Mouse (Mus musculus) MEL (cell line): ENCODE measurements around the gene Enox1. TPM values are rescaled to one million over a fixed set of nuclear protein-coding genes. Genes with fewer than 3 reads are reported as not detected.

Source experiments
- DNase-seq: peaks from one replicate; pipeline ENCODE4 v3.0.0; 2011; ENCODE audit warnings: low read depth, low spot score
- H3K27ac ChIP-seq: 2 replicates; pipeline ENCODE4 v1.5.1; 2012; ENCODE audit warnings: low read depth, mild to moderate bottlenecking, control low read depth, low read length, moderate library complexity; ENCODE audit not compliant: control insufficient read depth
- H3K27me3 ChIP-seq, 2 experiments: fragments of 150-350 bp in 1 of 2; sonication (generic) in 1 of 2; 2 replicates each; pipeline ENCODE4 v1.6.1; 2012; ENCODE audit warnings: low read length in 2 of 2, mild to moderate bottlenecking in 2 of 2, improper control_type of control experiment in 1 of 2, moderate library complexity in 1 of 2; ENCODE audit not compliant: insufficient read depth in 2 of 2, control insufficient read depth in 1 of 2
- H3K36me3 ChIP-seq, 2 experiments: 2 replicates each; pipeline ENCODE4 v1.6.1; 2012 to 2014; ENCODE audit warnings: low read length in 2 of 2, improper control_type of control experiment in 1 of 2, inconsistent platforms in 1 of 2, mild to moderate bottlenecking in 1 of 2; ENCODE audit not compliant: insufficient read depth in 2 of 2, control insufficient read depth in 1 of 2
- H3K4me1 ChIP-seq, 2 experiments: fragments of 150-350 bp in 1 of 2; sonication (generic) in 1 of 2; 2 replicates each; pipeline ENCODE4 v1.6.1; 2012; ENCODE audit warnings: low read length in 2 of 2, improper control_type of control experiment in 1 of 2, mild to moderate bottlenecking in 1 of 2; ENCODE audit not compliant: insufficient read depth in 2 of 2, control insufficient read depth in 1 of 2
- H3K4me3 ChIP-seq, 2 experiments: fragments of 150-350 bp in 1 of 2; sonication (generic) in 1 of 2; 2 replicates each; pipeline ENCODE4 v1.5.1; 2012; ENCODE audit warnings: low read depth in 2 of 2, low read length in 2 of 2, mild to moderate bottlenecking in 2 of 2, moderate library complexity in 2 of 2, control low read depth in 1 of 2, improper control_type of control experiment in 1 of 2; ENCODE audit not compliant: control insufficient read depth in 1 of 2, insufficient read depth in 1 of 2
- H3K79me2 ChIP-seq: 2 replicates; pipeline ENCODE4 v1.6.1; 2012; ENCODE audit warnings: mild to moderate bottlenecking, low read length, moderate library complexity; ENCODE audit not compliant: control insufficient read depth, poor library complexity, insufficient read depth
- H3K9ac ChIP-seq: 2 replicates; pipeline ENCODE4 v1.6.1; 2012; ENCODE audit warnings: low read depth, mild to moderate bottlenecking, control low read depth, low read length, moderate library complexity; ENCODE audit not compliant: control insufficient read depth, poor library complexity, severe bottlenecking
- H3K9me3 ChIP-seq: fragments of 150-350 bp; sonication (generic); replicated peaks from 2 replicates; pipeline ENCODE4 v1.6.1; 2012; ENCODE audit warnings: mild to moderate bottlenecking, low read length, improper control_type of control experiment, moderate library complexity; ENCODE audit not compliant: insufficient read depth
- EP300 ChIP-seq, 2 experiments: IDR thresholded peaks; 2 replicates each; pipeline ENCODE4 v1.6.1; 2011; ENCODE audit warnings: improper control_type of control experiment in 2 of 2, low read length in 2 of 2, low read depth in 1 of 2, mild to moderate bottlenecking in 1 of 2
- GATA1 ChIP-seq: IDR thresholded peaks from 2 replicates; pipeline ENCODE4 v1.6.1; 2011; ENCODE audit warnings: low read depth, low read length, improper control_type of control experiment
- KAT2A ChIP-seq: conservative IDR thresholded peaks from 2 replicates; pipeline ENCODE4 v1.6.1; 2012; ENCODE audit warnings: low read depth, low read length, improper control_type of control experiment, inconsistent platforms
- MAFK ChIP-seq: IDR thresholded peaks from 2 replicates; pipeline ENCODE4 v1.6.1; 2011; ENCODE audit warnings: low read depth, mild to moderate bottlenecking, low read length, improper control_type of control experiment, borderline replicate concordance
- MAZ ChIP-seq: IDR thresholded peaks from 2 replicates; pipeline ENCODE4 v1.6.1; 2012; ENCODE audit warnings: low read depth, mild to moderate bottlenecking, inconsistent platforms, low read length, improper control_type of control experiment
- MEF2A ChIP-seq: IDR thresholded peaks from 2 replicates; pipeline ENCODE4 v1.6.1; 2014; ENCODE audit warnings: low read depth, mild to moderate bottlenecking, inconsistent platforms, low read length, improper control_type of control experiment; ENCODE audit not compliant: poor library complexity, insufficient replicate concordance, severe bottlenecking; ENCODE audit errors: extremely low read depth
- POLR2AphosphoS2 ChIP-seq: IDR thresholded peaks from 2 replicates; pipeline ENCODE4 v1.6.1; 2011; ENCODE audit warnings: low read length, improper control_type of control experiment
- POLR2AphosphoS5 ChIP-seq: IDR thresholded peaks from 2 replicates; pipeline ENCODE4 v1.6.1; 2012; ENCODE audit warnings: low read depth, borderline replicate concordance, mild to moderate bottlenecking, inconsistent platforms, low read length, moderate library complexity, mixed read lengths
- SIN3A ChIP-seq: IDR thresholded peaks from 2 replicates; pipeline ENCODE4 v1.6.1; 2012; ENCODE audit warnings: low read length, improper control_type of control experiment, inconsistent platforms
- TAL1 ChIP-seq: IDR thresholded peaks from 2 replicates; pipeline ENCODE4 v1.6.1; 2012; ENCODE audit warnings: mild to moderate bottlenecking, inconsistent platforms, low read length, moderate library complexity, mixed read lengths
- TCF12 ChIP-seq: IDR thresholded peaks from 2 replicates; pipeline ENCODE4 v1.6.1; 2014; ENCODE audit warnings: low read depth, mild to moderate bottlenecking, inconsistent platforms, low read length, improper control_type of control experiment, moderate library complexity
- USF1 ChIP-seq: IDR thresholded peaks from 2 replicates; pipeline ENCODE4 v1.6.1; 2014; ENCODE audit warnings: low read depth, mild to moderate bottlenecking, inconsistent platforms, low read length, improper control_type of control experiment, moderate library complexity
- USF2 ChIP-seq, 2 experiments: IDR thresholded peaks; 2 replicates each; pipeline ENCODE4 v1.6.1; 2011 to 2012; ENCODE audit warnings: improper control_type of control experiment in 2 of 2, low read length in 2 of 2, borderline replicate concordance in 1 of 2, inconsistent platforms in 1 of 2, low read depth in 1 of 2, mild to moderate bottlenecking in 1 of 2; ENCODE audit not compliant: insufficient read depth in 1 of 2
- ZC3H11A ChIP-seq: IDR thresholded peaks from 2 replicates; pipeline ENCODE4 v1.6.1; 2012; ENCODE audit warnings: low read depth, mild to moderate bottlenecking, inconsistent platforms, low read length, improper control_type of control experiment
- ZKSCAN1 ChIP-seq: IDR thresholded peaks from 2 replicates; pipeline ENCODE4 v1.6.1; 2012; ENCODE audit warnings: low read depth, mild to moderate bottlenecking, inconsistent platforms, low read length, improper control_type of control experiment, moderate library complexity
- polyA plus RNA-seq, 2 experiments: library from polyadenylated mRNA; stranded (reverse) in 1 of 2; unstranded in 1 of 2; fragments of >175 nt in 1 of 2; fragments of >200 nt in 1 of 2; gene quantifications; 2 replicates each; pipeline versions ENCODE4 v1.2.1 to v1.2.4; 2012; ENCODE audit warnings: low replicate concordance in 2 of 2, low read depth in 1 of 2; ENCODE audit not compliant: insufficient read length in 2 of 2, insufficient read depth in 1 of 2, missing spikeins in 1 of 2
- total RNA-seq: library from RNA; depleted of rRNA; stranded (reverse); fragments of 300-350 nt; gene quantifications from 2 replicates; pipeline ENCODE4 v1.2.3, GENCODE M21; 2012

The Enox1 gene
- total and polyA plus RNA-seq, 3 experiments = not detected

DNA sequence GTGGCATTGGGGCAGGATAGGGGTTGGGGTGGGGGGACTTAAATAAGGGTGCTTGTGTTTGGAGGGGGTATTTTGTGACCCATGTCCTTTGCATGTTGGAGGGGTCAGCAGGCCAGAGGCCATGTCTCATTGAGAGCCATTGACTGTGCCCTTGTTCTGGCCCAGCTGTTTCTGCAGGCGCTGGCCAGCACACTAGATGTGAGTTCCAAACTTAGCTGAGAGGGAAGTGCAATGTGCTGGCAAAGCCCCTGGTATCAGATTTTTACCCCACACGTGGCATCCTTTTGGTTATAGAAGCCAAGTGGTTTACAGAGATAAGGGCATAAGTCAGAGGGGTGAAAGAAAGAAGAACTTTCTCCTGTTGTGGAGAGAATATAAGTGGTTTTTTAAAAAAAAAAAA lies 218.5 kb downstream of the Enox1 start:
- no peak overlapping the region for H3K9ac ChIP-seq
- H3K9me3 ChIP-seq = no peaks in the 10 kb centered on the region
- H3K4me3 ChIP-seq = no peak overlapping the region
- no peaks in the 10 kb centered on the region for H3K36me3 ChIP-seq
- DNase-seq = peak; percentile 53
- H3K4me1 ChIP-seq = no peaks in the 10 kb centered on the region
- H3K79me2 ChIP-seq = no peaks in the 10 kb centered on the region
- no peaks in the 10 kb centered on the region for H3K27me3 ChIP-seq
- no peak overlapping the region for H3K27ac ChIP-seq
- TF ChIP-seq TCF12 (peak; percentile 58; the same call in 1 of the 2 replicates), MAFK (no peak), EP300 (IDR thresholded peaks at IDR 0.05; ENCODE audit: low read depth in 1 of 2, low read length in 2 of 2) (peak in 1 of 2 experiments; percentile 41; a peak in 1 of 4 replicates), KAT2A (no peak), TAL1 (0 out of 2 replicates have a peak, but pooled peaks have one; percentile 3), USF1 (peak; percentile 46; the same call in 1 of the 2 replicates)
- TF ChIP-seq, all 39 proteins: peak for 4

DNA sequence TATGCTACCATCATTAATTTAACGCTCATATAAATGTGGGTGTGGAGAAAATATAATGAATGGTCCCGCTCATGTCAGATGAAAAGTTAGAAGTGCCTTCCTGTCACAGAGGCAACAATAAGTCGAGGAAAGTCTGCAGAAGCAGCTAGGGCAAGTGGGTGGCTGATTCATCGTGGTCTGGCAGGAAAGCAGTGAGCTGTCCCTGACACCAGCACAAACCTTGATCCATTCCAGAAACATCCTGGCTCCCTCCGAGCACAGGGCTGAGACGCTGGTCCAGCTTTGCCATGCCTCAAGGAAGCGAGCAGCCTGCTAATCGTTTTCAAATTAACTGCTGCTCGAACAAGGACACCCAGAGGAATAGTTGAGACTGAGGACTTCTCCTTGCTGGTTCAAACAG lies 219.1 kb downstream of the Enox1 start:
- Histone ChIP-seq H3K27ac (no peak overlapping the region), H3K9ac (no peak overlapping the region), H3K9me3 (no peaks in the 10 kb centered on the region), H3K4me3 (no peak overlapping the region), H3K36me3 (no peaks in the 10 kb centered on the region), H3K4me1 (no peaks in the 10 kb centered on the region), H3K27me3 (no peaks in the 10 kb centered on the region), H3K79me2 (no peaks in the 10 kb centered on the region)
- DNase-seq = peak; percentile 18
- no peak for TF ChIP-seq EP300 (IDR thresholded peaks at IDR 0.05; ENCODE audit: low read depth in 1 of 2, low read length in 2 of 2)
- no peak for TF ChIP-seq ZC3H11A
- no peak for TF ChIP-seq POLR2AphosphoS2

DNA sequence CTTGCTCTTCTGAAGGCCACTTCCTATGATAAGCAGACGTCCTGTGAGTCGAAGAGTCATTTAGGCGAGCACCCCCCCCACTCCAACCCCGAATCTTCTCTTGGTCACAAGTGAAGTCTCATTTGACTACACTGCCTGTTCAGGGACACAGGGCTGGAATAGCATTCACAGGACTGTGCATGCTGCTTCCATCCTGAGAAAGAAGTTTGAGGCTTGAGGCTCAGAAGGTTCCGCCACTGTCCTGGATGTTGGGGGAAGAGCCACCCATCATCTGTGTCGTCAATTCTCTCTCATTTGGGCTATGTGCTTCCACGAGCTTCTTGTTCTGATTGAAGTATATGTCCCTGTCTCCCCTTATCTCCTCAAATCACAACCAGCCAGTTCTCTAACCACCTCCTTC lies 220.2 kb downstream of the Enox1 start:
- TF ChIP-seq KAT2A (no peak), SIN3A (no peak), USF2 (IDR thresholded peaks at IDR 0.05; ENCODE audit: borderline replicate concordance in 1 of 2, insufficient read depth in 1 of 2, low read depth in 1 of 2, low read length in 2 of 2) (no peak), MAZ (no peak), MEF2A (no peak), POLR2AphosphoS5 (no peak), GATA1 (no peak), ZKSCAN1 (no peak)
- Histone ChIP-seq H3K79me2 (no peaks in the 10 kb centered on the region), H3K9ac (no peak overlapping the region), H3K27ac (no peak overlapping the region), H3K27me3 (no peaks in the 10 kb centered on the region), H3K4me1 (no peaks in the 10 kb centered on the region), H3K36me3 (no peaks in the 10 kb centered on the region), H3K4me3 (no peak overlapping the region), H3K9me3 (no peaks in the 10 kb centered on the region)
- no peak for DNase-seq
